Mouse (Mus musculus) limb, embryonic 13.5 days (tissue): Measurements from ENCODE around the gene Dennd1b. TPM values are rescaled to one million over a fixed set of nuclear protein-coding genes. Genes with fewer than 3 reads are reported as not detected.
A peak's percentile ranks its signal among the peaks of the same experiment; 100 is the strongest.

ENCODE experiments used
- ATAC-seq: fragments of 200-750 bp; cut with Nextera tagmentation; 2 replicates; pipeline ENCODE4 v1.8.0; 2017; ENCODE audit warnings: low read depth, moderate number of reproducible peaks, moderate TSS enrichment; ENCODE audit not compliant: low FRiP score
- H3K27ac ChIP-seq: fragments of 300-500 bp; sonication (generic); 2 replicates; pipeline ENCODE4 v1.5.1; 2015; ENCODE audit warnings: inconsistent platforms, mild to moderate bottlenecking, moderate library complexity
- H3K27me3 ChIP-seq: fragments of 300-500 bp; sonication (generic); 2 replicates; pipeline ENCODE4 v1.6.1; 2015; ENCODE audit warnings: mild to moderate bottlenecking, inconsistent platforms
- H3K36me3 ChIP-seq: fragments of 300-500 bp; sonication (generic); 2 replicates; pipeline ENCODE4 v1.6.1; 2015; ENCODE audit warnings: inconsistent platforms, mild to moderate bottlenecking, moderate library complexity
- H3K4me1 ChIP-seq: fragments of 300-500 bp; sonication (generic); 2 replicates; pipeline ENCODE4 v1.6.1; 2015; ENCODE audit warnings: inconsistent platforms
- H3K4me2 ChIP-seq: fragments of 300-500 bp; sonication (generic); replicated peaks from 2 replicates; pipeline ENCODE4 v1.6.1; 2015; ENCODE audit warnings: inconsistent platforms, mild to moderate bottlenecking, moderate library complexity
- H3K4me3 ChIP-seq: fragments of 300-500 bp; sonication (generic); 2 replicates; pipeline ENCODE4 v1.5.1; 2015; ENCODE audit warnings: moderate library complexity, mild to moderate bottlenecking, inconsistent platforms
- H3K9ac ChIP-seq: fragments of 300-500 bp; sonication (generic); 2 replicates; pipeline ENCODE4 v1.6.1; 2015; ENCODE audit warnings: mild to moderate bottlenecking, inconsistent platforms
- H3K9me3 ChIP-seq: fragments of 300-500 bp; sonication (generic); 2 replicates; pipeline ENCODE4 v1.6.1; 2016; ENCODE audit warnings: inconsistent platforms
- WGBS: fragments of 180-500 bp; shearing (Covaris S2); methylation state at CpG from one replicate; pipeline ENCODE4 v1.1.7; 2015; 5-methylcytosine and 5-hydroxymethylcytosine counted together
- polyA plus RNA-seq: library from polyadenylated mRNA; unstranded; fragments of >200 nt; fragmentation: Nextera tagmentation; extraction: Ambion mirVana; gene quantifications from 2 replicates; pipeline ENCODE4 v1.2.1, GENCODE M21; 2015

The Dennd1b gene
- polyA plus RNA-seq, 1 experiment from 2014 or later, result 11.4 TPM

GRCm38 (mm10) chr1:138965511-138965910, 2.3 kb downstream of the Dennd1b start:
- Histone ChIP-seq H3K4me1 (peaks cover 20% of the 10 kb centered on the region), H3K4me3 (no peak overlapping the region), H3K27ac (no peak overlapping the region), H3K36me3 (no peaks in the 10 kb centered on the region), H3K9me3 (no peaks in the 10 kb centered on the region), H3K4me2 (no peak overlapping the region), H3K27me3 (0 out of 2 replicates have a peak, but pooled peaks cover 4% of the 10 kb centered on the region), H3K9ac (no peak overlapping the region)
- WGBS, result 94% methylated on average over 2 of the region's 2 CpGs
- no peak for ATAC-seq

GRCm38 (mm10) chr1:138967450-138967849, 4.2 kb downstream of the Dennd1b start:
- Histone ChIP-seq H3K4me3 (no peak overlapping the region), H3K4me1 (peaks cover 20% of the 10 kb centered on the region), H3K9me3 (no peaks in the 10 kb centered on the region), H3K27me3 (0 out of 2 replicates have a peak, but pooled peaks cover 4% of the 10 kb centered on the region), H3K4me2 (no peak overlapping the region), H3K27ac (no peak overlapping the region), H3K9ac (no peak overlapping the region), H3K36me3 (no peaks in the 10 kb centered on the region)
- 24% methylated on average over 7 of the region's 7 CpGs for WGBS
- no peak for ATAC-seq

GRCm38 (mm10) chr1:138970053-138970452, 6.8 kb downstream of the Dennd1b start:
- 78% methylated on average over 4 of the region's 4 CpGs for WGBS
- H3K27ac ChIP-seq, result no peak overlapping the region
- no peaks in the 10 kb centered on the region for H3K9me3 ChIP-seq
- no peak for ATAC-seq
- H3K4me3 ChIP-seq, result no peak overlapping the region
- H3K4me1 ChIP-seq, result peaks cover 18% of the 10 kb centered on the region; the same call in 1 of the 2 replicates
- no peak overlapping the region for H3K4me2 ChIP-seq
- H3K9ac ChIP-seq, result no peak overlapping the region
- H3K27me3 ChIP-seq, result 0 out of 2 replicates have a peak, but pooled peaks cover 4% of the 10 kb centered on the region
- no peaks in the 10 kb centered on the region for H3K36me3 ChIP-seq

- H3K9me3 ChIP-seq, result no peaks in the 10 kb centered on the region
- no peak overlapping the region for H3K9ac ChIP-seq
- H3K4me2 ChIP-seq, result no peak overlapping the region
- H3K27ac ChIP-seq, result no peak overlapping the region
- H3K36me3 ChIP-seq, result no peaks in the 10 kb centered on the region
- no peak for ATAC-seq
- no peak overlapping the region for H3K4me3 ChIP-seq
- H3K27me3 ChIP-seq, result no peaks in the 10 kb centered on the region
- 0 out of 2 replicates have a peak, but pooled peaks cover 3% of the 10 kb centered on the region for H3K4me1 ChIP-seq
- WGBS, result 58% methylated on average over 6 of the region's 6 CpGs
These were observed 10.4 kb downstream of the Dennd1b start for GRCm38 (mm10) chr1:138973541-138974224.

- Histone ChIP-seq H3K4me2 (no peak overlapping the region), H3K9me3 (no peaks in the 10 kb centered on the region), H3K4me1 (0 out of 2 replicates have a peak, but pooled peaks cover 3% of the 10 kb centered on the region), H3K36me3 (no peaks in the 10 kb centered on the region), H3K4me3 (no peak overlapping the region), H3K27me3 (no peaks in the 10 kb centered on the region), H3K9ac (no peak overlapping the region), H3K27ac (no peak overlapping the region)
- 84% methylated on average over 8 of the region's 8 CpGs for WGBS
- ATAC-seq, result no peak
These were observed 11.6 kb downstream of the Dennd1b start for GRCm38 (mm10) chr1:138974836-138975235.

GRCm38 (mm10) chr1:138975945-138976344, 12.7 kb downstream of the Dennd1b start:
- Histone ChIP-seq H3K4me2 (no peak overlapping the region), H3K27me3 (no peaks in the 10 kb centered on the region), H3K27ac (no peak overlapping the region), H3K4me1 (0 out of 2 replicates have a peak, but pooled peaks cover 3% of the 10 kb centered on the region), H3K9ac (no peak overlapping the region), H3K4me3 (no peak overlapping the region), H3K36me3 (no peaks in the 10 kb centered on the region), H3K9me3 (no peaks in the 10 kb centered on the region)
- no peak for ATAC-seq
- WGBS, result 63% methylated on average over 1 of the region's 1 CpGs

- no peak for ATAC-seq
- H3K9ac ChIP-seq, result no peak overlapping the region
- WGBS, result 76% methylated on average over 7 of the region's 7 CpGs
- H3K4me3 ChIP-seq, result no peak overlapping the region
- peaks cover 23% of the 10 kb centered on the region for H3K4me1 ChIP-seq
- no peak overlapping the region for H3K27ac ChIP-seq
- H3K4me2 ChIP-seq, result no peak overlapping the region
- no peaks in the 10 kb centered on the region for H3K27me3 ChIP-seq
- H3K36me3 ChIP-seq, result no peaks in the 10 kb centered on the region
- H3K9me3 ChIP-seq, result no peaks in the 10 kb centered on the region
These were observed 19.0 kb downstream of the Dennd1b start for GRCm38 (mm10) chr1:138982203-138982602.

GRCm38 (mm10) chr1:138982611-138983010, 19.4 kb downstream of the Dennd1b start:
- no peak overlapping the region for H3K9ac ChIP-seq
- H3K27ac ChIP-seq, result no peak overlapping the region
- no peak for ATAC-seq
- no peak overlapping the region for H3K4me2 ChIP-seq
- H3K27me3 ChIP-seq, result no peaks in the 10 kb centered on the region
- 70% methylated on average over 5 of the region's 5 CpGs for WGBS
- peaks cover 23% of the 10 kb centered on the region for H3K4me1 ChIP-seq
- H3K4me3 ChIP-seq, result no peak overlapping the region
- no peaks in the 10 kb centered on the region for H3K9me3 ChIP-seq
- no peaks in the 10 kb centered on the region for H3K36me3 ChIP-seq

GRCm38 (mm10) chr1:138983064-138983463, 19.8 kb downstream of the Dennd1b start:
- Histone ChIP-seq H3K27ac (no peak overlapping the region), H3K9ac (no peak overlapping the region), H3K4me1 (peaks cover 23% of the 10 kb centered on the region), H3K4me2 (peak overlapping the region; percentile 38), H3K9me3 (no peaks in the 10 kb centered on the region), H3K27me3 (no peaks in the 10 kb centered on the region), H3K36me3 (no peaks in the 10 kb centered on the region), H3K4me3 (no peak overlapping the region)
- 59% methylated on average over 2 of the region's 2 CpGs for WGBS
- ATAC-seq, result no peak

GRCm38 (mm10) chr1:138983465-138983864, 20.2 kb downstream of the Dennd1b start:
- peaks cover 23% of the 10 kb centered on the region for H3K4me1 ChIP-seq
- H3K27me3 ChIP-seq, result no peaks in the 10 kb centered on the region
- no peaks in the 10 kb centered on the region for H3K9me3 ChIP-seq
- peak overlapping the region; percentile 38 for H3K4me2 ChIP-seq
- no peak for ATAC-seq
- H3K4me3 ChIP-seq, result no peak overlapping the region
- H3K36me3 ChIP-seq, result no peaks in the 10 kb centered on the region
- 41% methylated on average over 6 of the region's 6 CpGs for WGBS
- H3K9ac ChIP-seq, result no peak overlapping the region
- H3K27ac ChIP-seq, result no peak overlapping the region

GRCm38 (mm10) chr1:138984161-138984560, 20.9 kb downstream of the Dennd1b start:
- no peak overlapping the region for H3K4me2 ChIP-seq
- peaks cover 23% of the 10 kb centered on the region for H3K4me1 ChIP-seq
- H3K9ac ChIP-seq, result no peak overlapping the region
- H3K36me3 ChIP-seq, result no peaks in the 10 kb centered on the region
- H3K4me3 ChIP-seq, result no peak overlapping the region
- no peaks in the 10 kb centered on the region for H3K27me3 ChIP-seq
- WGBS, result 88% methylated on average over 4 of the region's 4 CpGs
- no peak for ATAC-seq
- no peak overlapping the region for H3K27ac ChIP-seq
- H3K9me3 ChIP-seq, result no peaks in the 10 kb centered on the region

GRCm38 (mm10) chr1:138992384-138993138, 29.3 kb downstream of the Dennd1b start:
- H3K4me2 ChIP-seq, result no peak overlapping the region
- 0 out of 2 replicates have a peak, but pooled peaks cover 5% of the 10 kb centered on the region for H3K36me3 ChIP-seq
- H3K9me3 ChIP-seq, result 0 out of 2 replicates have a peak, but pooled peaks cover 3% of the 10 kb centered on the region
- no peak overlapping the region for H3K27ac ChIP-seq
- H3K27me3 ChIP-seq, result no peaks in the 10 kb centered on the region
- no peak for ATAC-seq
- H3K9ac ChIP-seq, result no peak overlapping the region
- 89% methylated on average over 5 of the region's 5 CpGs for WGBS
- no peak overlapping the region for H3K4me3 ChIP-seq
- H3K4me1 ChIP-seq, result no peaks in the 10 kb centered on the region
